Mouse (Mus musculus) cortical plate, adult 2 months (tissue): ENCODE results near the gene Ntn5. TPM values are rescaled to one million over a fixed set of nuclear protein-coding genes. Genes with fewer than 3 reads are reported as not detected.
A peak's percentile ranks its signal among the peaks of the same experiment; 100 is the strongest.

Source experiments
- H3K27ac ChIP-seq: fragments of 200-500 bp; 2 replicates; pipeline ENCODE4 v1.5.1; 2012; ENCODE audit warnings: low read length, control low read depth, inconsistent platforms; ENCODE audit not compliant: insufficient read depth
- H3K4me1 ChIP-seq: fragments of 200-500 bp; 2 replicates; pipeline ENCODE4 v1.6.1; 2011; ENCODE audit warnings: low read length; ENCODE audit not compliant: control insufficient read depth, insufficient read depth
- H3K4me3 ChIP-seq: fragments of 200-500 bp; 2 replicates; pipeline ENCODE4 v1.5.1; 2011; ENCODE audit warnings: mild to moderate bottlenecking, low read length, control low read depth; ENCODE audit not compliant: insufficient read depth
- CTCF ChIP-seq: fragments of 200-500 bp; IDR thresholded peaks from 2 replicates; pipeline ENCODE4 v1.5.1; 2011; ENCODE audit warnings: mild to moderate bottlenecking, control low read depth, low read length; ENCODE audit not compliant: insufficient read depth; ENCODE audit errors: extremely low read depth
- POLR2A ChIP-seq: fragments of 200-500 bp; IDR thresholded peaks from 2 replicates; pipeline ENCODE4 v1.6.1; 2011; ENCODE audit warnings: mild to moderate bottlenecking, low read length, control low read depth; ENCODE audit not compliant: insufficient read depth; ENCODE audit errors: extremely low read depth
- polyA plus RNA-seq: library from polyadenylated mRNA; depleted of rRNA; stranded (reverse); fragments of >200 nt; gene quantifications from 2 replicates; pipeline ENCODE4 v1.2.3, GENCODE M21; 2012; rRNA removed

Gene Ntn5
- polyA plus RNA-seq, 1 experiment = 20.9 TPM

DNA sequence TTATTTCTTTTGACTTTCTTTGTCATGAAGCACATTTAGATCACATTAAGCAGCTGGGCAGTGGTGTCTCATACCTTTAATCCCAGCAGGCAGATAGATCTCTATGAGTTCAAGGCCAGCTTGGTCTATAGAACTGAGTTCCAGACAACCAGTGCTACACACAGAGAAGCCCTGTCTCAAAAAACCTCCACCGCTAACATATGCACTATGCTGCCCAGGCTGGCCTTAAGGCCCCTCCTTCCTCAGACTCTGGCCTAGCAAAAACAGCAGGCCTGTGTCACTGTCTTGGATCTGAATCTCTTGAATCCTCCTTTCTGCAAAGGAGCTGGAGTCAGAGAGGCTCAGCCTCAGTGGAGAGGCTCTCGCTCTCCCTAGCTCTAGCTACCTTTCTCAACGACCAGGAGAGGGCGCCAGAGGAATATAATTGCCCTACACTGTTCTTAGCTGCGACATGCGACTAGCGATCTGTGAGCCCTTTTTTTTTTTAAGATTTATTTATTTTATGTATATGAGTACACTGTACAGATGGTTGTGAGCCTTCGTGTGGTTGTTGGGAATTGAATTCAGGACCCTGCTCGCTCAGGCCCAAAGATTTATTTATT, 55.4 kb downstream of the Ntn5 start:
- TF ChIP-seq POLR2A (no peak), CTCF (peak; percentile 86)
- Histone ChIP-seq H3K4me1 (no peaks in the 10 kb centered on the region), H3K4me3 (no peak overlapping the region), H3K27ac (no peak overlapping the region)

DNA sequence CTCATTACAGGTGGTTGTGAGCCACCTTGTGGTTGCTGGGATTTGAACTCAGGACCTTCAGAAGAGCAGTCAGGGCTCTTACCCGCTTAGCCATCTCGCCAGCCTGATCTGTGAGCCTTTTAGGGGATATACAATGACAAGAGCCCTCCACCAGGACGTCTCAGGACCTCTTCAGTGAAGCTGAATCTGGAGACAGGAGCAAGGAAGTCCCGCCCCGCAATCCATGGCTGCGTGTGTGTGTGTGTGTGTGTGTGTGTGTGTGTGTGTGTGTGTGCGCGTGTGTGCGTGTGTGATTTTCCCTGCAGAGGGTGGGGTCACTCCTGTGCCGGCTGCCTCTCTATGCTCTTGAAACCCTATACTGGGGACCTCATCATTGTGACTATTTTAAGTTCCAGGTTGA, 56.0 kb downstream of the Ntn5 start:
- Histone ChIP-seq H3K4me1 (no peaks in the 10 kb centered on the region), H3K27ac (no peak overlapping the region), H3K4me3 (no peak overlapping the region)
- TF ChIP-seq CTCF = no peak
- no peak for TF ChIP-seq POLR2A

DNA sequence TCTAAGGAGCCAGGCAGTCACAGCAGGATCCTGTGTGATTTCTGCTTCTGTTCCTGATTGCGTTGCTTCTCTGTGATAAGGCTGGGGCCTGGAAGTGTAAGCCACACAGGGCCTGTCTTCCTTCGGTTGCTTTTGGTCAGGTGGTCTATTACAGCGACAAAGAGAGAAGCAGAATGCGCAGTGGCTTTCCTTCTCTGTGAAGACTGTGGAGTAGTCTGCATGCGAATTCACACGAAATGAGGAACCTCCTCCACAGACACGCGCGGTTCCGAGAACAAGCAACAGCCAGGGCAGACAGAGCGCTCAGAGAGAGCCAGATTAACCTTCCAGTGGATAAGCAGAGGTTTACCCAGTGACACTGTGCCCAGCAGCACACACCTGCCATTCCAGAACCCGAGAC, 57.5 kb downstream of the Ntn5 start:
- H3K27ac ChIP-seq = peak overlapping the region; percentile 18

DNA sequence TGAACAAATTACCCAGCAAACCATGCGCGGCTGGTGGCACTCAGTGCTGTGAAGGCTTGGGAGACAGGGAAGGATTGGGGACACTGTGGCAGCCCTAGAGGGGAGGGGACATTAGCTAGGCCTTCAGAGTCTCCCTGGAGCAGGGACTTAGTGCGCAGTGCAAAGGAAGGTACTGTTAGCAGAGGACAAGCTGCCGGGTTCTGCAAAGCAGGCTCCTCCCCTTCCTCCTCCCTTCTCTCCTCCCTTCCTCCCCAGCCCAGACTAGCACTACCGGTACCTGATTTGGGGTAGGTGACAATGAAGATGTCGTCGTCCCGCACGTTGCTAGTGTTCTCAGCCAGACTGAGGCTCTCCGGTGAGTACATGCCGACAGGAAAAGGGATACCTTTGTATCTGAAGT, 58.0 kb downstream of the Ntn5 start:
- Histone ChIP-seq H3K4me3 (peak overlapping the region; percentile 35), H3K27ac (peak overlapping the region; percentile 18), H3K4me1 (no peaks in the 10 kb centered on the region)
- TF ChIP-seq CTCF = no peak
- peak; percentile 96 for TF ChIP-seq POLR2A

More for the DNA sequence above, 57.5 kb downstream of the Ntn5 start:
- TF ChIP-seq CTCF (no peak), POLR2A (no peak)
- Histone ChIP-seq H3K4me3 (peak overlapping the region; percentile 35), H3K4me1 (no peaks in the 10 kb centered on the region)

DNA sequence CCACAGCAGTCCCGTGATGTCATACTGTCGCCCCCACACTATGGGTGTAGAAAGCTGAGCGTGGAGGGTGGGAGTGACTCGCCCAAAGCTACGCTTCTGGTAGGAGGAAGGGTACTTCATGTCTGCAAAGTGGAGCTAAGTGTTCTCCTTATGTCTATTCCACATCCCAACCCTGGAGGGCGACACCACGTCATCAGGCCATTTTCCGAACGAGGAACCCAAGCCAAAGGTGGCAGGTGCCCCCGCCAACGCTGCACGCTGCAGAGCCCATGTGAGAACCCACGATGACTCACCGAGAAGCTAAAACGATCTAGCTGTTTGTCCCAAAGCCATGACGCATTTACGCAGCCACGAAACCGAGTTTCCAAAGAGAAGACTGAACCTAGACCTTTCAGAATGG, 58.5 kb downstream of the Ntn5 start:
- peak overlapping the region; percentile 16; the same call in 1 of the 2 replicates for H3K27ac ChIP-seq
- H3K4me3 ChIP-seq = peak overlapping the region; percentile 35
- H3K4me1 ChIP-seq = no peaks in the 10 kb centered on the region
- TF ChIP-seq POLR2A = no peak
- TF ChIP-seq CTCF = peak; percentile 38

Other genes with a start within 250 kb of the Ntn5 start
- 25.7 and 26.4 TPM in 2 replicates for gene Gys1, start 249.2 kb upstream of the Ntn5 start, polyA plus RNA-seq
- 41.7 and 47.4 TPM in 2 replicates for gene Ruvbl2, start 245.9 kb upstream of the Ntn5 start, polyA plus RNA-seq
- 588 and 637 TPM in 2 replicates for gene Ftl1, start 224.1 kb upstream of the Ntn5 start, polyA plus RNA-seq
- 99.4 and 103 TPM in 2 replicates for gene Bax, start 217.1 kb upstream of the Ntn5 start, polyA plus RNA-seq
- 0.11 and 0.13 TPM in 2 replicates for gene Tulp2, start 202.1 kb upstream of the Ntn5 start, polyA plus RNA-seq
- gene Gm45808, start 197.2 kb upstream of the Ntn5 start, polyA plus RNA-seq = 0.19 TPM in 1 of 2 replicates, not detected in the other
- 5.9 and 6.5 TPM in 2 replicates for gene Dhdh, start 195.2 kb upstream of the Ntn5 start, polyA plus RNA-seq
- gene Nucb1, start 173.6 kb upstream of the Ntn5 start, polyA plus RNA-seq = 88.2 and 99.6 TPM in 2 replicates
- gene Ppp1r15a, start 157.8 kb upstream of the Ntn5 start, polyA plus RNA-seq = 19.4 and 20.0 TPM in 2 replicates
- 5.1 and 6.3 TPM in 2 replicates for gene Plekha4, start 157.7 kb upstream of the Ntn5 start, polyA plus RNA-seq
- gene Hsd17b14, start 129.1 kb upstream of the Ntn5 start, polyA plus RNA-seq = 0.45 and 0.54 TPM in 2 replicates
- gene Bcat2, start 113.9 kb upstream of the Ntn5 start, polyA plus RNA-seq = 26.1 and 26.5 TPM in 2 replicates
- gene Fgf21, start 68.5 kb upstream of the Ntn5 start, polyA plus RNA-seq = not detected in 2 replicates
- gene Fut1, start 66.7 kb upstream of the Ntn5 start, polyA plus RNA-seq = 0.09 and 0.15 TPM in 2 replicates
- gene Izumo1, start 62.2 kb upstream of the Ntn5 start, polyA plus RNA-seq = 0.09 and 0.13 TPM in 2 replicates
- gene Rasip1, start 56.5 kb upstream of the Ntn5 start, polyA plus RNA-seq = 6.9 and 7.8 TPM in 2 replicates
- 5.2 and 7.1 TPM in 2 replicates for gene Mamstr, start 44.0 kb upstream of the Ntn5 start, polyA plus RNA-seq
- 0.21 and 0.28 TPM in 2 replicates for gene Fut2, start 17.6 kb upstream of the Ntn5 start, polyA plus RNA-seq
- gene Sec1, start 10.4 kb downstream of the Ntn5 start, polyA plus RNA-seq = 6.6 and 8.0 TPM in 2 replicates
- gene Car11, start 15.8 kb downstream of the Ntn5 start, polyA plus RNA-seq = 351 and 377 TPM in 2 replicates
- gene Dbp, start 21.1 kb downstream of the Ntn5 start, polyA plus RNA-seq = 251 and 257 TPM in 2 replicates
- gene Rpl18, start 31.4 kb downstream of the Ntn5 start, polyA plus RNA-seq = 255 and 261 TPM in 2 replicates
- gene Sphk2, start 34.0 kb downstream of the Ntn5 start, polyA plus RNA-seq = 22.5 and 23.5 TPM in 2 replicates
- gene Fam83e, start 37.2 kb downstream of the Ntn5 start, polyA plus RNA-seq = 0.19 and 0.21 TPM in 2 replicates
- gene Spaca4, start 41.8 kb downstream of the Ntn5 start, polyA plus RNA-seq = not detected in 2 replicates
- gene Lmtk3, start 99.7 kb downstream of the Ntn5 start, polyA plus RNA-seq = 191 and 227 TPM in 2 replicates
- 26.6 and 29.3 TPM in 2 replicates for gene Sult2b1, start 100.6 kb downstream of the Ntn5 start, polyA plus RNA-seq
- gene Cyth2, start 130.6 kb downstream of the Ntn5 start, polyA plus RNA-seq = 161 and 162 TPM in 2 replicates
- gene Kcnj14, start 140.8 kb downstream of the Ntn5 start, polyA plus RNA-seq = 1.8 and 2.6 TPM in 2 replicates
- gene Grwd1, start 146.9 kb downstream of the Ntn5 start, polyA plus RNA-seq = 15.7 and 17.5 TPM in 2 replicates
- gene Kdelr1, start 188.8 kb downstream of the Ntn5 start, polyA plus RNA-seq = 106 and 107 TPM in 2 replicates
- 9.0 and 10.0 TPM in 2 replicates for gene Grin2d, start 194.4 kb downstream of the Ntn5 start, polyA plus RNA-seq
- 0.31 TPM in 1 of 2 replicates, not detected in the other for gene Syngr4, start 212.7 kb downstream of the Ntn5 start, polyA plus RNA-seq
- 32.5 and 35.0 TPM in 2 replicates for gene Tmem143, start 212.9 kb downstream of the Ntn5 start, polyA plus RNA-seq
- 8.9 and 10.4 TPM in 2 replicates for gene Emp3, start 237.4 kb downstream of the Ntn5 start, polyA plus RNA-seq
- gene Ccdc114, start 240.1 kb downstream of the Ntn5 start, polyA plus RNA-seq = 3.0 and 3.9 TPM in 2 replicates